Mouse (Mus musculus) small intestine, adult 2 months (tissue): Measurements from ENCODE around the gene Emg1.

Source experiments
- CTCF ChIP-seq: fragments of 200-500 bp; IDR thresholded peaks from 2 replicates; pipeline ENCODE4 v1.5.1; 2012; ENCODE audit warnings: low read depth, mild to moderate bottlenecking, control low read depth, inconsistent platforms, low read length, moderate library complexity, mixed read lengths; ENCODE audit not compliant: insufficient replicate concordance, insufficient read length; ENCODE audit errors: extremely low read depth
- POLR2A ChIP-seq: fragments of 200-500 bp; IDR thresholded peaks from 2 replicates; pipeline ENCODE4 v1.6.1; 2012; ENCODE audit warnings: low read depth, mild to moderate bottlenecking, control low read depth, inconsistent platforms, low read length, moderate library complexity

GRCm38 (mm10) chr6:124757909-124758848 is 46.2 kb upstream of the Emg1 start:
- TF ChIP-seq POLR2A (no peak), CTCF (no peak)
